Mouse (Mus musculus) kidney, postnatal 36 days (tissue): Measurements from ENCODE around the gene Spef1.

ENCODE experiments used
- DNase-seq, 2 experiments: peaks; one replicate each; pipeline ENCODE4 v3.0.0; 2021 to 2022; ENCODE audit warnings: mixed read lengths in 2 of 2

The Spef1 gene

GRCm38 (mm10) chr2:131171401-131172104 lies 15.5 kb downstream of the Spef1 start:
- peak; percentile 79 to 89 for DNase-seq

DNA sequence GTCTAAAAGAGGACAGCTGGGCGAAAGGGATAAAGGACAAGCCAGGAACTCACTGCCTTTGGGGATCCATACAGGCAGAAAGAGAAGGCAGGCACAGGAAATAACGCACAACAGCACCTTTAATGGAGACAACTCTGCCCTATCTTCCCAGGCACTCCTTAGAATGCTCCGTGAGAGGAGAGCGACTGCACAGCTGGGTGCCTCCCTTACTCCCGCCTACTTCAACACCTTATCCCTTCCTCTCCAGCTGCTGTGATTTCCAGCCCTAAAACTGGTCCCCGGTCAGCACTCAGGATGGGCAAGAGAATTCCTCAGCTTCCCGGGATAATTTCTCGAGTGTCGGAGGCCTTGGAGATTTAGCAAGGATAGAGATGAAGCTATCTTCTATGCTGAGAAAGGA lies 16.1 kb downstream of the Spef1 start:
- no peak for DNase-seq

GRCm38 (mm10) chr2:131168914-131169313 lies 18.2 kb downstream of the Spef1 start:
- DNase-seq: no peak

DNA sequence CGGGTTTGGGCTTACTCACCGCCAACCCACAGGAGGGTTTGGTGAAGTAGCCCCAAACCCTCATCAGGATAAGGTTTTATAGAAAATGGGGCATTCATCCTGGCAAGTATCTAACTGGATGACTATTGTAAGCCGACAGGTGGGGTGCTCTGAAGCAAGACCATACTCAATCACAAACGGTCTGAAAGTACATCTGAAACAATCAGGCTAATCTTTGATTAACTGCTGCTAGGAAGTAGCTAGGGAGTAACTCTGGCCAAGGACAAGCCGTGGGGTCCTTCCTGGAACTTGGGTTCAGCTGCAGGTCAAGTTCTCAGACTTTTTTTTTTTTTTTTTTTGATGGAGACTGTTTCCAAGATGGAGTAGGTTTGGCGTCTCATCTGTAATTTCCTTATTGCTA lies 19.1 kb downstream of the Spef1 start:
- no peak for DNase-seq

- peak in 1 of 2 experiments; percentile 29 for DNase-seq
Measured at GRCm38 (mm10) chr2:131166172-131166571, 20.9 kb downstream of the Spef1 start.

DNA sequence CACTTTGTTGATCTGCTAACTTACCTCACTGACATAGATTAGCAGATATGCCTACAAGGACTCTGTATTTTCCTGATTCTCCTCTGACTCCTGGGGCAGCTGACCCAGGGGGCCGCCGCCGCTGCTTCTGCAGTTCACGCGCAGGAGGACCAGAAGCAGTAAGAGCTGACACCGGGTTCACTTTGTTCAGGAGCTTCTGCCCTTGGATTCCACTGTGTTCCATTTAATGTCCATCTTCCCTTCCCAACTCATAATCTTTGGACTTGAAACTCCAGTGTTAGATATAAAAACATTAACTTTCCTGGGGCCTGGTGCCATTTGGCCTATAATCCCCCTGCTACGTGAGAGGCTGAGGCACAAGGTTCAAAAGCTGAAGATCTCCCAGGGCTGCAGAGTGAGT lies 23.2 kb downstream of the Spef1 start:
- DNase-seq: peak; percentile 68 to 86

DNA sequence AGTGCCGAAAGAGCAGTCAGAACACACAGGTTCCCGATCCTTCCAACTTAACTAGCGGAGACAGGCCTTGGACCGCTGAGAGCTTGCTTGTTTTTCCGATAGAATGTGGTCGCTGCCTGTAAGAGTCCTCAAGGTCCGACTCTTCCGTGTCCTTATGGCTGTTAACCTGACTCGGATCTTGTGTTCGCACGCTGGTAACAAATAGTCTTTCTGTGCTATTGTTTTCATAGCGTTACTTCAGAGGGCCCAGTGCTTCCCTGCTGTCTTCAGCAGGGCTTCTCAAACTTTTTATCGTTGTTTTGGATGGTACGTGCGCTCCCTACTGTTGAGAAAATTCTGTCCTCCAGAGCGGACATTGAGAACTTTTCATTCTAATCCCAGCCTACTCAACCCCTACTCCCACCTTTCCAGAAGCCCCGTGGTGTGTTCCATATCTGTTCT lies 26.4 kb downstream of the Spef1 start:
- DNase-seq: peak; percentile 39 to 53

DNA sequence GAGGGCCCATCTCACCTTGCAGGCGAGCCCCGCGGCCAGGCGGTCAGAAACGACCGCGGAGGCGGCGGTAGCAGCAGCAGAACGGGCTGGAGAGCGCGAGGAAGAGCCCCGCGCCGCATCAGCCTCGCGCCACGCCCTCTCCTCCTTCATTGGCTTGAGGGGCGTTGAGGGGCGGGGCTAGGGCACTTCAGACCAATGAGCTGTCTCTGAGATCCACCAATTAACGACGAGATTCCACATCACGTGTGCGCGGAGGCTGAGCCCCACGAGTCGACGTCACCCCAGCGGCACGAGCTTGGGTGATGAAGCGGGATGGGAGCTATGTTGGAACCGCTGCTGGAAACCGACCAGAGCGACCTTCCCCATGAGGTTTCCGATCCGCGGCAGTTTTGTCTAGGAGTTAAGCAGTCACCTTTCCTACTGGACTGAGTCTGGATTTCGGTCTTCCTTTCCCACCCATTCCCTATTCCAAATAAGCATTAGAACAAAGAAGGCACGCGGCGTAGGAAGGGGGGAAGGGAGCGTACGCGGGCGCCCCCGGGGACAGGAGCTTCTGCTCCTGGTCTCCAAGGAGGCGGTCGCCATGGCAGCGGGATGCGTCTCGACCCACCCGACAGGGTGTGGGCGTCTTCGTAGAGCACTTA lies 27.0 kb downstream of the Spef1 start, which contains the start of gene 1700037H04Rik:
1700037H04Rik (minus strand) TSS at position 144 of the 644 bp plus-strand sequence.
- DNase-seq: peak; percentile 99

- DNase-seq: peak in 1 of 2 experiments; percentile 51
Measured at GRCm38 (mm10) chr2:131159491-131159910, 27.6 kb downstream of the Spef1 start.

- no peak for DNase-seq
Measured at GRCm38 (mm10) chr2:131156987-131157386, 30.1 kb downstream of the Spef1 start.

DNA sequence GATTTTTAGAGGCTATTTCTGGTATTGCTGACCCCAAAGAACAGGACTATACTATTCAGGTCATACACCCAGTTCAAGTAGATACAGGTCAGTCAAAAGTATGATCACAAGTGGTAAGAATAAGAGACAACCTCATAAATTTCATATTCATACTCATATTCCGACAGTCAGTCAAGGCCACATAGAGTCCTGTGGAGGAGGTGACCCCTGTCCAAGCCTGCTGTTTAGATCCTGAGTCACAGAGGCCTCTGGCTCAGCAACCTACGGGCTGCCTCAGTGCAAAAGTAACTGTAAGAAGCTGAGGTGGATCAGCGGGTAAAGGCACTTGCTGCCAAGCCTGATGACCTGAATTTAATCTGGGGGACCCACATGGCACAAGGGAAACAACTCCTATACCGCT lies 33.0 kb downstream of the Spef1 start:
- no peak for DNase-seq

- DNase-seq: no peak
Measured at GRCm38 (mm10) chr2:131152166-131152730, 34.8 kb downstream of the Spef1 start.

- DNase-seq: no peak
Measured at GRCm38 (mm10) chr2:131149254-131149578, 37.9 kb downstream of the Spef1 start.

GRCm38 (mm10) chr2:131148353-131149253 lies 38.5 kb downstream of the Spef1 start:
- no peak for DNase-seq

GRCm38 (mm10) chr2:131147043-131147365 lies 40.1 kb downstream of the Spef1 start:
- DNase-seq: no peak

DNA sequence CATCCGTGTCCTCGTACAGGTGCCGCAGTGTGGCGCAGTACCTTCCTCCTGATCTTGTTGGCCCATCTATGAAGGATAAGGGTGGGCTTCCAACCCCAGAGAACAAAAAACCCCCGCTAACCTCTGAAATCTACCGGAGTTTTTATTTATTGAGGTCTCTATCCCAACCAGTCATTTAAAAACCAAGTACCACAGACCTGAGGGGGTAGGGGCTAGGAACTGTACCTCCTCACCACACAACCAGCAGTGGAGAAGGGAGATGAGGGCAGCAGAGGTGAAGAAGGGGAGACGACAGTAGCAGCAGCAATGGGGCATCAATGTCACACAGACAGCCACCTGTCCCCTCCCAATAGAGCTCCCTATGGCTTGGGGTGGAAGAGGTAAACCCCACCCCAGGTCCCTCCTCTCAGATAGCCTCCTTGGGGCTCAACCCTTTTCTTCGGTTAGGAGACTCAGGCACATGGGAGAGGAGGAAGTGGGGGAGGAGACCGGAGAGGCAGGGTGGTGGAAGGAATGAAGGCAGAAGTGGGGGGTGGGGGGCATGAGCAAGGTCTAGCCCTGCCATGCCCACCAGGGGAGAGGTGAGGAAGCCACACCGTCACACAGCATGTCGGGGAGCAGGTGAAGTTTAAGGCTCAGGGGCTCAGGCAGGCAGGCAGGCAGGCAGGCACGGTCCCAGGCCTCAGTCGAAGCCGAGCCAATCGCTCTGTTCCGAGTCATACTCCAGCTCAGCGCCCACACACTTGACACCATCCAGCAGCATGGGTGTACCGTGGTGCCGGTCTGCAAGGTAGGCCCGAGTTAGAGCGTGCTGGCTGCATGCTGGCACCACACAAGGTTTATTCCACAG lies 40.7 kb downstream of the Spef1 start:
- no peak for DNase-seq

DNA sequence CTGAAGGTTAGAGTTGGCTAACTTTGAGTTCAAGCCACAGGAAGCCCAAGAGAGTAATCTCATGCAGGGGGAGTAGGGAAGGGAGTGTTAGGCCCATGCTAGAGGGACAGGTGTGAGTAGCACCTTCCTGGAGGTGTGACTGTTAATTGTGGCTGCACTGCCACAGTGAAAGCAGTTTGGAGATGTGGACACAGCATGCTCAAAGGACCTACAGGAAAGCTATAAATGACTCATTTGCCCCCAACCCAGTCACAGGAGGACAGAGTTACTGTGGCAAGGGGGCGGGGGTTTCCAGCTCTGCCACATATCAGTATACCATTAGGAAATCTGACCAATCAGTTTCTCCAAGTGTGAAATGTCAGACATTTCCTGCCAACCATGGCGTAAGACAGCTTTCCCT lies 41.5 kb downstream of the Spef1 start:
- DNase-seq: no peak

DNA sequence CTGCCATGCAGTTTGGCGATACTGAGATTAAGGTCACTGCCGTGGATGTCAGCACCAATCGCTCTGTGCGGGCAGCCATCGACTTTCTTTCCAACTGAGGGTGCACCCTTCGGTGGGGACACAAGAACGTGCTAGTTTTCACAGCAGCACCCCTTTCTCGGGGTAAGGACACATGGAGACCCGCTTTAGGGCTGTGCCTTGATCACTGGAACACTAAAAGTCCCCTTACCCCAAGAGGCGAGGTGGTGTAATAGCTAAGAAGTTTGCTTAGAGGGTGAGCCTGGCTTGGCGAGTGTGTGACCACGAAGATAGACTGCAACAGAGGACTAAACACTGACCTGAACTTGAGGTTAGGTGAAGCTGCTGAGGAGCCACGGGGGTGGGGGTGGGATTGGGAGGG lies 42.0 kb downstream of the Spef1 start:
- no peak for DNase-seq

DNA sequence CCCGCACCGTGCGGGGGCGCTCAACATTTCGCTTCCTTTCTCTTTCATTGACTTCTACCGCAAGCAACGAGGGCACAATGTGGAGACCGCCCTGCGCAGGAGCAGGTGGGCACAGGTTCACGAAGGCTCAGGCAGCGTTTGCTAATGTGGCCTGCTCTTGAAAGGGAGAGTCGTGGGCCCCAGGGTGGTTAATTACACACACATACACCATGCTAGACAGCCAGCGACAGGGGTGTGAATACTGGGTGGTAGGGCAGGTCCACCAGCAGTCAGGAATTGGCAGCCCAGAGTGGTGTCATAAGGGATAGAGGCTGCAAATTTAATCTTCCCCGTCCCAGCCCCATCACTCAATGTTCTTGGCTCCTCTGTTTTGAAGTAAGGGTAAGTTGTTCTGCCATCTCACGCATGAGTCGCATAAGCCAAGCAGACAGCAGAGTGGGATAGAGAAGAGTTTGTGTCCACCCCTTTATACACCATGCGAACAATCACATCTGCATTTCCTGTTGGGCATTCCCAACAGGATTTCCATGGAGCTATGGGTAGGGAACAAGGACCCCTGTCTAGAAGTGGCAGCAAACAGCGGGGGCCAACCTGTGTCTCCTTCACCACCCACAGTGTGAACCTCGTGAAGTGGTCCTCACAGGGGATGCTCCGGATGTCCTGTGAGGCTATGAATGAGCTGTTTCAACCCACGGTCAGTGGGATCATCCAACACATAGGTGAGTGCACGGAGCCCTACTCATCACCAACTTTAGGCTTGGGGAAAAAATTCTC lies 43.9 kb downstream of the Spef1 start:
- no peak for DNase-seq

DNA sequence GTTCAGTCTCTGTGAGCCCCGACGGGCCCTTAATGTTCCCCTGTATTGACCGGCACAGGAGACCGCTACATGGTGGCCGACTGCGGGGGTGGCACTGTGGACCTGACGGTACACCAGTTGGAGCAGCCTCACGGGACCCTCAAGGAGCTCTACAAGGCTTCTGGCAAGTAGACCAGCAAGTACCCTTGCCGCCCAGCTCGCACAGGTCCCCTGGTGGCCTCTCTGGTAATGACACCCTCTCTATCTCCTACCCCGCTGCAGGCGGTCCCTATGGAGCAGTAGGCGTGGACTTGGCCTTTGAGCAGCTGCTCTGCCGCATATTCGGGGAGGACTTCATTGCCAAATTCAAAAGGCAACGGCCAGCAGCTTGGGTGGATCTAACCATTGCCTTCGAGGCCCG lies 44.5 kb downstream of the Spef1 start:
- DNase-seq: peak; percentile 70 to 91

GRCm38 (mm10) chr2:131141336-131141986 lies 45.6 kb downstream of the Spef1 start:
- DNase-seq: no peak
